Mouse (Mus musculus): ENCODE measurements around the gene Stpg2. TPM values are rescaled to one million over a fixed set of nuclear protein-coding genes. Genes with fewer than 3 reads are reported as not detected.

The Stpg2 gene
- polyA plus RNA-seq, 1 experiment from 2014 or later: not detected

DNA sequence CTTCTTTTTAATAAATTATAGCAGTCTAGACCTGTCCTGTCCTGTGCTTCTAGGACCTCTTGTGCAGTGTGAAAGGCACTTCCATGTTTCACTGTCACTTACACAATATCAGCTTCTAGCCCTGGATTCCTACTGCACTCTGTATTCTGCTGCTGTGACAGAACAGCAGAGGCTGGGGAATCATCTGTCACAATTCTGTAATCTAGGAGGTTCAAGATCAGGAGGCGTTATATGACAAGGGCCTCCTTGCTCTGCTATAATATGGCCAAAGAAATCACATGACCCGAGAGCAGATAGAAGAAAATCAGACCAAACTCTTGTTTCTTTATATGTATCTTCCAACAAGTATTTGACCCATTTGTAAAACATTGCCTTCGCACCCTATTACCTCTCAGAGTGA lies 175.0 kb downstream of the Stpg2 start:
- 91% methylated on average over 3 of the region's 3 CpGs for WGBS
- Histone ChIP-seq H3K4me1 (replicated peaks; ENCODE audit: control insufficient read depth, insufficient read depth, low read length) (no peaks in the 10 kb centered on the region), H3K27ac (no peak overlapping the region), H3K9me3 (ENCODE audit: control insufficient read depth, low read length) (no peaks in the 10 kb centered on the region), H3K9ac (no peak overlapping the region), H3K27me3 (ENCODE audit: control insufficient read depth, insufficient read depth, low read length) (no peaks in the 10 kb centered on the region), H3K36me3 (replicated peaks; ENCODE audit: control insufficient read depth, insufficient read depth) (no peaks in the 10 kb centered on the region), H3K4me3 (replicated peaks; ENCODE audit: low read length) (no peak overlapping the region), H3K4me2 (replicated peaks) (no peak overlapping the region)
- ATAC-seq (ENCODE audit: low FRiP score): no peak
- no peak for DNase-seq (ENCODE audit: low spot score)

DNA sequence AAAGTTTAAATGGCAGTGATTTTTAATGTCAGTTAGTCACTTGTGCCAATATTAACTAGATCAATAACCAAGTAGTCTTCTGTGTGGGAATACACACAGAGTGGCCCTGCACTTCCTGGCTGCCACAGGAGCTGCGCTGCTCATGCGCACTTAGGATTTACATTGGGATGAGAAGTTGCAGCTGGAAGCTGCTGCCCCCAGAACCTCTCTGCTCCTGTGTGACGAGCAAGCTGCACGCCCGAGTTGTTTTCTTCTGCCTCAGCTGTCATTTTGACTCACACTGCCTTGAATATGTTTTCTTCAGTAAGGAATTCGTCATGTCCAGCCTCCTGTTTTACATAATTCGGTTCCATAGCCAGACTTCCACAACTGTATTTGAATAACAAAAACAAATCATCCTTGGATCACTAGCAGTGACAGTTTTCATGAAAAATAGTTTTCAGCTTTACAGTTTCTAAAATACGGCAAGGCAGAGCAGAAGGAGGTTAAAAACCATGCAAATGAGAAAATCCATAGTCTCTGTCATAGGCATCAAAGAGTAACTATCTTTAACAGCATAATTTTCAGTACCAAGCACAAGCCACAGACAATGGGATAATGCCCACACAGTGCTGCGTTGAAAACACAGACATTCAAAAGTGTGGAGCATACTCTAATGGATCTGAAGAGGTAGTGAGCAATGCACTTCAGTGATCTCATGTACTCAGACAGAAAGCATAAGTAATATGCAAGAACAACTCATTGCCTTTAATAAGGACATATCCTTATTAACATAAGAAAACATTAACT lies 191.8 kb downstream of the Stpg2 start:
- no peak overlapping the region for H3K27ac ChIP-seq
- H3K36me3 ChIP-seq (replicated peaks; ENCODE audit: control insufficient read depth, insufficient read depth): no peaks in the 10 kb centered on the region
- H3K4me1 ChIP-seq (replicated peaks; ENCODE audit: control insufficient read depth, insufficient read depth, low read length): 0 out of 2 replicates have a peak, but pooled peaks cover 3% of the 10 kb centered on the region
- peak overlapping the region; percentile 27 for H3K4me2 ChIP-seq (replicated peaks)
- no peaks in the 10 kb centered on the region for H3K27me3 ChIP-seq (ENCODE audit: control insufficient read depth, insufficient read depth, low read length)
- no peak overlapping the region for H3K9ac ChIP-seq
- ATAC-seq (ENCODE audit: low FRiP score): peak; percentile 70; the same call in 1 of the 2 replicates
- no peak for DNase-seq (ENCODE audit: low spot score)
- H3K4me3 ChIP-seq (replicated peaks; ENCODE audit: low read length): no peak overlapping the region
- 31% methylated on average over 9 of the region's 9 CpGs for WGBS
- peaks cover 10% of the 10 kb centered on the region; the same call in 1 of the 2 replicates for H3K9me3 ChIP-seq (ENCODE audit: control insufficient read depth, low read length)

DNA sequence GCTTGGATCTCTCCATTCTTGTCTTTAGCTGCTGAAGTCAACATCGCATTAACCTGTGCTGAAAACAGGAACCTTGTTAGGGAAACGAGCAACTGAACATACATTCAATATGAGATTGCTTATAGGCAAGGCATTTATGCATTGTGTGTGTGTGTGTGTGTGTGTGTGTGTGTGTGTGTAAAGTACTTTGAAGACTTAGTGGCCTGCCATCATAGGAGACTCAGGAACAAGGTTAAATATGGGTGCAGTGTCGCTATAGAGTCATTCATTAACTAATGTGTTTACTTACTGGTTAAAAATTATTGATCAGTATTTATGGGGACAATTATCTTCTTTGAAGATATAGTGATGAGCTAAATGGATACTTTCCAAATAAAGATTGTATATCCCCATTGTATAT lies 199.2 kb downstream of the Stpg2 start:
- no peaks in the 10 kb centered on the region for H3K27me3 ChIP-seq (ENCODE audit: control insufficient read depth, insufficient read depth, low read length)
- H3K4me1 ChIP-seq (replicated peaks; ENCODE audit: control insufficient read depth, insufficient read depth, low read length): no peaks in the 10 kb centered on the region
- WGBS: 93% methylated on average over 3 of the region's 3 CpGs
- H3K36me3 ChIP-seq (replicated peaks; ENCODE audit: control insufficient read depth, insufficient read depth): no peaks in the 10 kb centered on the region
- ATAC-seq (ENCODE audit: low FRiP score) (no peak), DNase-seq (ENCODE audit: low spot score) (no peak)
- no peak overlapping the region for H3K9ac ChIP-seq
- no peak overlapping the region for H3K4me3 ChIP-seq (replicated peaks; ENCODE audit: low read length)
- no peak overlapping the region for H3K27ac ChIP-seq
- no peaks in the 10 kb centered on the region for H3K9me3 ChIP-seq (ENCODE audit: control insufficient read depth, low read length)
- H3K4me2 ChIP-seq (replicated peaks): no peak overlapping the region

DNA sequence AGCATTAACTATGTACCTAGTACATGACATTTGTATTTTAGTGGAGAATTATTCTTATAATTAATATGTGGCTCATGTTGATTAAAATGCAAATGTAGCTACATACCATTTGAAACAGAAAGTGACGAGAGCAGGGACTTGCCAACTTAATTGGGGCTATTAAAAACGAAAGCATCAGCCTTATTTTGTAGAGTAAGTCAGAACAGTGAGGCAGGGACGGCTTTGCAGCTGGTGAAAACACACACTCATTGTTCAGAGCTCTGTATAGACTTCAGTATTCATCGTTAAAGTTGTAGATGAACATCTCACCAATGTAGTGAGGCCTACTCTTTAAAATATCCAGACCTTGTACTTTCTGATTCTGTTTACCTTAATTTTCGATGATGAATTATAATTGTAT lies 213.6 kb downstream of the Stpg2 start:
- ATAC-seq (ENCODE audit: low FRiP score): no peak
- Histone ChIP-seq H3K4me3 (replicated peaks; ENCODE audit: low read length) (no peak overlapping the region), H3K36me3 (replicated peaks; ENCODE audit: control insufficient read depth, insufficient read depth) (no peaks in the 10 kb centered on the region), H3K9me3 (ENCODE audit: control insufficient read depth, low read length) (no peaks in the 10 kb centered on the region), H3K4me1 (replicated peaks; ENCODE audit: control insufficient read depth, insufficient read depth, low read length) (no peaks in the 10 kb centered on the region), H3K4me2 (replicated peaks) (no peak overlapping the region), H3K27ac (no peak overlapping the region), H3K27me3 (ENCODE audit: control insufficient read depth, insufficient read depth, low read length) (no peaks in the 10 kb centered on the region), H3K9ac (no peak overlapping the region)
- WGBS: 76% methylated on average over 5 of the region's 5 CpGs
- DNase-seq (ENCODE audit: low spot score): no peak

DNA sequence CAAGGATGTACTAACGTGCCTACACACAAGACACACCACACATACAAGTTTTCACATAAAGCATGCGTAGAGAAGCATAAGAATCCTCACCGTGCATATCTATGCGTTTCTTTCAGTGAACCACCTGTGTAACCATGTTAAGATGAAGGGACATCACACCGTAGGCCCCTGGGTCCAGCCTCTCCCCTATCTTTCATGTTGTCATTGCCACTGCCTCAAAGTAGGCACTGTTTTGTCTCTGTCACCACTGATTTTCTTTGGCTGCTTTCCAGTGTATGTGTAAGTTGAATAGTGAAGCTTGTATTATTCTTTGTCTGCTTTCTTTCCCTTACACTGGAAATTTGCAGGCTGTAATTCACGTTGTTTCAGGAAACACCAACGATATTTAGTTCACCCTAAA lies 236.7 kb downstream of the Stpg2 start:
- ATAC-seq (ENCODE audit: low FRiP score) (no peak), DNase-seq (ENCODE audit: low spot score) (no peak)
- Histone ChIP-seq H3K27me3 (ENCODE audit: control insufficient read depth, insufficient read depth, low read length) (no peaks in the 10 kb centered on the region), H3K4me2 (replicated peaks) (no peak overlapping the region), H3K4me3 (replicated peaks; ENCODE audit: low read length) (no peak overlapping the region), H3K9me3 (ENCODE audit: control insufficient read depth, low read length) (no peaks in the 10 kb centered on the region), H3K9ac (no peak overlapping the region), H3K4me1 (replicated peaks; ENCODE audit: control insufficient read depth, insufficient read depth, low read length) (no peaks in the 10 kb centered on the region), H3K36me3 (replicated peaks; ENCODE audit: control insufficient read depth, insufficient read depth) (no peaks in the 10 kb centered on the region), H3K27ac (no peak overlapping the region)
- WGBS: 78% methylated on average over 7 of the region's 7 CpGs

DNA sequence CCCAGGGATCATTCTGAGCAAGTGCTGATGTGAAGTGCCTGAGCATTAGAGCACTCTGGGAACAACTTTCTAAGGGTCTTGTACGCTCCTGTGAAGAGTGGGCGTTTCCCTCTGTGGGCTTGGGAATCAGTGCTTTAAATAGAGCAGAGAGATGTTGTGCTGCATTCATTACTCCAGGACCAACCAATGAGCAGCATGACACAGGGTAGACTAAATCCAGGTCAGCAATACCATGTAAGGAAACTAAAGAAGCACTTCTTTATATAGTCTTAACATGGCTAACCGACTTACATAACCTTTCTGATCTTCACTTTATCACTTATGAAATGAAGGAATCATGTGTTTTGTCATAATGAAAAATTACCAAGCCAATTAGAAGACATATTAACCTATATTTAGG lies 290.4 kb downstream of the Stpg2 start:
- Histone ChIP-seq H3K9me3 (ENCODE audit: control insufficient read depth, low read length) (no peaks in the 10 kb centered on the region), H3K4me1 (replicated peaks; ENCODE audit: control insufficient read depth, insufficient read depth, low read length) (no peaks in the 10 kb centered on the region), H3K4me3 (replicated peaks; ENCODE audit: low read length) (no peak overlapping the region), H3K4me2 (replicated peaks) (no peak overlapping the region), H3K27ac (no peak overlapping the region), H3K27me3 (ENCODE audit: control insufficient read depth, insufficient read depth, low read length) (no peaks in the 10 kb centered on the region), H3K36me3 (replicated peaks; ENCODE audit: control insufficient read depth, insufficient read depth) (no peaks in the 10 kb centered on the region), H3K9ac (no peak overlapping the region)
- ATAC-seq (ENCODE audit: low FRiP score) (no peak), DNase-seq (ENCODE audit: low spot score) (no peak)
- 74% methylated on average over 3 of the region's 3 CpGs for WGBS

DNA sequence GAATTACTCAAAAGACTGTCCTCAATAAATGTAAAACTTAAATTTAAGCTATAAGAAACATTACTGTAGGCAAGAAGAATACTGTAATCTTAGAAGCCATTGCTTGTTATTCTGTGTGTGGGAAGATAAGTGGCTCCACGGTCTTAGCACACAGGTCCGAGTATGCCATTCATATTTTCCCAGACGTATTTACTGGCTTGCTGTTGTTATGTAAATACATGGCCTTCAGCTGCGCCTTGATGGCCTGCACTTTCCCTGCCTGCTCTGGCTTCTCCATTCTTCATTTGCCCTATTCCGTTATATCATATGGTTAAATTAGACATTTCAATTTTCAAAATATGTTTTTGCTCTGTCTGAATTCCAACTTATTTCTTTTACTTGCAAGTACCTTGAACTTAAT lies 296.7 kb downstream of the Stpg2 start:
- 31% methylated on average over 5 of the region's 5 CpGs for WGBS
- DNase-seq (ENCODE audit: low spot score): no peak
- Histone ChIP-seq H3K4me1 (replicated peaks; ENCODE audit: control insufficient read depth, insufficient read depth, low read length) (no peaks in the 10 kb centered on the region), H3K9ac (no peak overlapping the region), H3K9me3 (ENCODE audit: control insufficient read depth, low read length) (no peaks in the 10 kb centered on the region), H3K36me3 (replicated peaks; ENCODE audit: control insufficient read depth, insufficient read depth) (no peaks in the 10 kb centered on the region), H3K27ac (no peak overlapping the region), H3K27me3 (ENCODE audit: control insufficient read depth, insufficient read depth, low read length) (no peaks in the 10 kb centered on the region), H3K4me3 (replicated peaks; ENCODE audit: low read length) (no peak overlapping the region), H3K4me2 (replicated peaks) (no peak overlapping the region)
- ATAC-seq (ENCODE audit: low FRiP score): no peak

DNA sequence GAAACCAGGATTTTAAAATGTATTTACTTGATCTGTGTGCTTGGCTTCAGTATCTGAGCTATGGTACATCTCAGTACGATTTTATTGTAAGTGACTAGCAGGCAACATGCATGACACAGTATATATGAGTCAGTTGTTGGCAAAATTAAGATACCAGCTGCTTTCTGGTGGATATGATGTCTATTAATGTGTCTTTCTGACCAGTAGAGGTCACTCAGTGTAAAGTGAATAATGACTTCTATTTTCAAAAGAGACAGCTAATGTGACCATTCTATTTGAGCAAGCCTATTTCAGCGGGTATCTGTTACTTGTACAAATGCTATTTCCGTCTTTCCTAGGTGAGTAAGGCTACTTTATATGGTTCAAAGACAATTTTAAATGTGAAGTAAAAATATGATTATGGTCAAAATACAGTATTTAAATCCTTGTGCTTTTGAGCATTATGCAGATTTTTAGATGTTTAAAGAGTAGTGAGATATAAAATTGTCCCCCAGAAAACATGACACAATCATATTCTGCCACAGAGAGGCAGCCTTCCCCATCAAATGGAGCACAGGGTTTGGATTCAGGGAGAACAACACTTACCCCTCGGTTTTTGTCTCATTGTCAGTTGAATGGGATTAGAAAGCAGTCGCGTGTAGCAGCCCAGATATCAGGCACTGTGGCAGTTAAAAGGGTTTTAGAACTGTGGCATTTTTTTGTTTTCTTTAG lies 303.9 kb downstream of the Stpg2 start:
- peak; percentile 69 for DNase-seq (ENCODE audit: low spot score)
- no peak overlapping the region for H3K9ac ChIP-seq
- H3K4me2 ChIP-seq (replicated peaks): no peak overlapping the region
- H3K9me3 ChIP-seq (ENCODE audit: control insufficient read depth, low read length): no peaks in the 10 kb centered on the region
- H3K4me3 ChIP-seq (replicated peaks; ENCODE audit: low read length): no peak overlapping the region
- ATAC-seq (ENCODE audit: low FRiP score): peak; percentile 77; the same call in 1 of the 2 replicates
- H3K4me1 ChIP-seq (replicated peaks; ENCODE audit: control insufficient read depth, insufficient read depth, low read length): peaks cover 7% of the 10 kb centered on the region; the same call in 1 of the 2 replicates
- no peaks in the 10 kb centered on the region for H3K27me3 ChIP-seq (ENCODE audit: control insufficient read depth, insufficient read depth, low read length)
- no peaks in the 10 kb centered on the region for H3K36me3 ChIP-seq (replicated peaks; ENCODE audit: control insufficient read depth, insufficient read depth)
- H3K27ac ChIP-seq: no peak overlapping the region
- WGBS: 24% methylated on average over 6 of the region's 6 CpGs

DNA sequence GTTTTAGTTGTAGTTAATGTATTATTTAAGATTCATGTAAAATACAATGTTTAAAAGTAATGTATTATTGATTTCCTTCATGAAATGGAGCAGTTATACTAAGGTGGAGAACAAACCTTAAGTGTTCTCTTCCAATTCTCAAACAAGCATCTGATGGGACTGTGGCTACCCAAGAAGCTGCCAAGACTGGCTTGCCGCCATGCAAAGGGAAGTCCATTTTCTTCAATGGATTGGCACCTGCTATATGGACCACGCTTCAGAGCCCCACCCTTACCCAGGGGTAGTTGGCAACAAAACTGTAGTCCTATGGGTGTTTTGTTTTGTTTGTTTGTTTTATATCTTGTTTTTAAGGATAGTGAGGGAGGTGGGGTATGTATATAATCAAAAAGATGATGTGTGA lies 373.0 kb downstream of the Stpg2 start:
- no peak for DNase-seq (ENCODE audit: low spot score)
- H3K27ac ChIP-seq: no peak overlapping the region
- H3K9me3 ChIP-seq (ENCODE audit: control insufficient read depth, low read length): no peaks in the 10 kb centered on the region
- H3K27me3 ChIP-seq (ENCODE audit: control insufficient read depth, insufficient read depth, low read length): no peaks in the 10 kb centered on the region
- no peaks in the 10 kb centered on the region for H3K36me3 ChIP-seq (replicated peaks; ENCODE audit: control insufficient read depth, insufficient read depth)
- WGBS: 89% methylated on average over 2 of the region's 2 CpGs
- H3K4me3 ChIP-seq (replicated peaks; ENCODE audit: low read length): no peak overlapping the region
- H3K4me1 ChIP-seq (replicated peaks; ENCODE audit: control insufficient read depth, insufficient read depth, low read length): no peaks in the 10 kb centered on the region
- H3K4me2 ChIP-seq (replicated peaks): no peak overlapping the region
- no peak overlapping the region for H3K9ac ChIP-seq
- no peak for ATAC-seq (ENCODE audit: low FRiP score)

Measured in hindbrain, embryonic 14.5 days (tissue).